Comparison of ENCODE assay signal across 16 mouse cellular contexts in the genomic region with DNA sequence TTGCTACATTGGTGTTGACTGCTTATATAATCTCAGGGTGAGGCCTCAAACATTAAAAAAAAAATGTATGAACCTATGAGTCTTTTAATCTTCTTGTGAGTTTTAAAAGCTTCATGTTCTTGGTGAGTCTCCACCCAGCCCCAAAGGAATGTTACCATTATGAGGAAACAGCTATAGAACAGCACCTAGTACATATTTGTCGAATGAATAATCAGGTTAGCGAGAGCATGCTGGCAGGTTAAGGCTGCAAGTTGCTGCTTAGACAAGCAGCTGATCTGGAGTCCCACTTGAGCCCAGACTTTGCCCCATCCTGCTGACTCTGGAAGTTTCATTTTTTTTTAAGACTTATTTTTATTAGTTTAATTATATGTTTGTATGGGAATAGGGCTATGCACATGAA.
"Had no signal": no experiment of that assay in that cellular context is flagged by ENCODE, and none has a peak within 500 bp of the region (broad histone marks: within the 10 kb centered on the region; RNA-seq: fewer than 3 reads in every experiment).

No protein-coding gene starts in this region.

- ATAC-seq: liver, postnatal 0 days; midbrain, embryonic 13.5 days; midbrain, embryonic 15.5 days had no signal

- H3K27ac ChIP-seq: lung, embryonic 15.5 days; macrophage; midbrain, embryonic 13.5 days; midbrain, embryonic 15.5 days; neural tube, embryonic 12.5 days; stomach, embryonic 15.5 days had no signal

- H3K9ac ChIP-seq: liver, postnatal 0 days; lung, embryonic 15.5 days; midbrain, embryonic 13.5 days; midbrain, embryonic 15.5 days; neural tube, embryonic 12.5 days; stomach, embryonic 15.5 days had no signal

- H3K36me3 ChIP-seq: lung, embryonic 15.5 days; midbrain, embryonic 13.5 days; midbrain, embryonic 15.5 days; neural tube, embryonic 12.5 days; stomach, embryonic 15.5 days had no signal

- H3K9me3 ChIP-seq: lung, embryonic 15.5 days; megakaryocyte, embryonic 14.5 days; midbrain, embryonic 13.5 days; midbrain, embryonic 15.5 days; neural tube, embryonic 12.5 days; stomach, embryonic 15.5 days had no signal

- H3K4me1 ChIP-seq: neural tube, embryonic 12.5 days had no signal

- H3K27me3 ChIP-seq: lung, embryonic 15.5 days; megakaryocyte, embryonic 14.5 days; midbrain, embryonic 13.5 days; midbrain, embryonic 15.5 days; neural tube, embryonic 12.5 days; stomach, embryonic 15.5 days had no signal

- H3K4me3 ChIP-seq: lung, embryonic 15.5 days; midbrain, embryonic 13.5 days; midbrain, embryonic 15.5 days; neural tube, embryonic 12.5 days; stomach, embryonic 15.5 days had no signal

- DNase-seq: liver, postnatal 0 days; lung, adult 2 months; lung, postnatal 14 days; lung, postnatal 36 days; right cerebral cortex, postnatal 14 days; thymus, adult 18-20 months; thymus, postnatal 14 days; thymus, postnatal 36 days had no signal

- H3K4me2 ChIP-seq: lung, embryonic 15.5 days; midbrain, embryonic 11.5 days; midbrain, embryonic 13.5 days; midbrain, embryonic 15.5 days; neural tube, embryonic 12.5 days; stomach, embryonic 15.5 days had no signal
